In genomic region chr10:117647158-117647505, GRCm38 (mm10) we compare ENCODE assay signal across 8 mouse cellular contexts. TPM values are rescaled to one million over a fixed set of nuclear protein-coding genes. Genes with fewer than 3 reads are reported as not detected.
DNase-seq lines count a peak whose midpoint lies in the region; ATAC-seq lines count a peak whose summit lies in the region.

No protein-coding gene starts in this region.

- H3K4me3 ChIP-seq in forebrain, embryonic 15.5 days = no peak overlapping the region
- H3K4me3 ChIP-seq in kidney, embryonic 16.5 days (ENCODE audit: low read length) = 0 out of 2 replicates have a peak overlapping the region, but pooled peaks have one; percentile 0
- no peak overlapping the region for H3K4me3 ChIP-seq in midbrain, embryonic 12.5 days
- H3K4me3 ChIP-seq in heart, embryonic 12.5 days = no peak overlapping the region

- H3K9me3 ChIP-seq in forebrain, embryonic 15.5 days = no peaks in the 10 kb centered on the region
- H3K9me3 ChIP-seq in kidney, embryonic 16.5 days (ENCODE audit: low read length) = no peaks in the 10 kb centered on the region
- H3K9me3 ChIP-seq in midbrain, embryonic 12.5 days = no peaks in the 10 kb centered on the region
- no peaks in the 10 kb centered on the region for H3K9me3 ChIP-seq in heart, embryonic 12.5 days (replicated peaks)

- peaks cover 14% of the 10 kb centered on the region for H3K4me1 ChIP-seq in forebrain, embryonic 15.5 days
- peaks cover 19% of the 10 kb centered on the region for H3K4me1 ChIP-seq in kidney, embryonic 16.5 days (ENCODE audit: insufficient read depth, low read length)
- 0 out of 2 replicates have a peak, but pooled peaks cover 6% of the 10 kb centered on the region for H3K4me1 ChIP-seq in midbrain, embryonic 12.5 days
- no peaks in the 10 kb centered on the region for H3K4me1 ChIP-seq in heart, embryonic 12.5 days (replicated peaks)

- no peak overlapping the region; the same call in none of the 2 replicates for H3K27ac ChIP-seq in forebrain, embryonic 15.5 days (replicated peaks)
- H3K27ac ChIP-seq in kidney, embryonic 16.5 days (ENCODE audit: low read length) = no peak overlapping the region
- no peak overlapping the region for H3K27ac ChIP-seq in midbrain, embryonic 12.5 days (replicated peaks)
- no peak overlapping the region for H3K27ac ChIP-seq in heart, embryonic 12.5 days (ENCODE audit: poor library complexity, severe bottlenecking)

- peak overlapping the region; percentile 21; the same call in 1 of the 2 replicates for H3K4me2 ChIP-seq in forebrain, embryonic 15.5 days (replicated peaks)
- H3K4me2 ChIP-seq in kidney, embryonic 16.5 days (replicated peaks; ENCODE audit: low read depth, low read length) = 0 out of 2 replicates have a peak overlapping the region, but pooled peaks have one; percentile 2
- H3K4me2 ChIP-seq in midbrain, embryonic 12.5 days (replicated peaks) = no peak overlapping the region
- H3K4me2 ChIP-seq in heart, embryonic 12.5 days = no peak overlapping the region

- 18% methylated on average over 13 of the region's 13 CpGs for WGBS in forebrain, embryonic 15.5 days
- WGBS in kidney, embryonic 16.5 days = 43% methylated on average over 13 of the region's 13 CpGs
- WGBS in midbrain, embryonic 12.5 days = 57% methylated on average over 13 of the region's 13 CpGs
- WGBS in heart, embryonic 12.5 days = 89% methylated on average over 13 of the region's 13 CpGs

- peak; percentile 91 for ATAC-seq in forebrain, embryonic 15.5 days (replicated peaks)
- peak; percentile 73; the same call in 1 of the 2 replicates for ATAC-seq in kidney, embryonic 16.5 days (ENCODE audit: low FRiP score, low TSS enrichment)
- peak; percentile 70; the same call in 1 of the 2 replicates for ATAC-seq in midbrain, embryonic 12.5 days (ENCODE audit: low FRiP score, low read depth)
- no peak for ATAC-seq in heart, embryonic 12.5 days (ENCODE audit: insufficient number of reproducible peaks, low FRiP score)

- no peaks in the 10 kb centered on the region for H3K36me3 ChIP-seq in forebrain, embryonic 15.5 days
- H3K36me3 ChIP-seq in kidney, embryonic 16.5 days (ENCODE audit: insufficient read depth, low read length) = no peaks in the 10 kb centered on the region
- no peaks in the 10 kb centered on the region for H3K36me3 ChIP-seq in midbrain, embryonic 12.5 days
- H3K36me3 ChIP-seq in heart, embryonic 12.5 days = no peaks in the 10 kb centered on the region

- peak; percentile 32 for DNase-seq in brain, embryonic 18.5 days (ENCODE audit: low read depth, low spot score)
- DNase-seq in embryo, embryonic 10 days (ENCODE audit: low spot score) = no peak
- no peak for DNase-seq in thymus, postnatal 0 days (ENCODE audit: low spot score)
- no peak for DNase-seq in gastrocnemius, postnatal 36 days

- intact Hi-C loops in gastrocnemius, postnatal 36 days (cut with DNase I) = no loop called here

- H3K27me3 ChIP-seq in forebrain, embryonic 15.5 days = no peaks in the 10 kb centered on the region
- no peaks in the 10 kb centered on the region for H3K27me3 ChIP-seq in kidney, embryonic 16.5 days (ENCODE audit: insufficient read depth, low read length)
- peaks cover 5% of the 10 kb centered on the region; the same call in 1 of the 2 replicates for H3K27me3 ChIP-seq in midbrain, embryonic 12.5 days
- no peaks in the 10 kb centered on the region for H3K27me3 ChIP-seq in heart, embryonic 12.5 days (replicated peaks)

- H3K9ac ChIP-seq in forebrain, embryonic 15.5 days (replicated peaks) = no peak overlapping the region
- H3K9ac ChIP-seq in kidney, embryonic 16.5 days (replicated peaks; ENCODE audit: low read length) = no peak overlapping the region
- no peak overlapping the region for H3K9ac ChIP-seq in midbrain, embryonic 12.5 days (replicated peaks)
- no peak overlapping the region for H3K9ac ChIP-seq in heart, embryonic 12.5 days

RNA-seq across cellular contexts. Expression of gene Cpm, which starts 17.8 kb away (rescaled TPM):
- 4.0 and 4.5 TPM in 2 replicates for polyA plus RNA-seq in forebrain, embryonic 15.5 days (2015; fragmentation: Nextera tagmentation; extraction: Ambion mirVana)
- 31.2 and 33.6 TPM in 2 replicates for polyA plus RNA-seq in kidney, embryonic 16.5 days (2015; fragmentation: Nextera tagmentation; extraction: Ambion mirVana)
- polyA plus RNA-seq in midbrain, embryonic 12.5 days (2016; fragmentation: Nextera tagmentation; extraction: Ambion mirVana) = 3.7 and 4.2 TPM in 2 replicates
- polyA plus RNA-seq in heart, embryonic 12.5 days (2016; fragmentation: Nextera tagmentation; extraction: Ambion mirVana) = 1.5 and 2.5 TPM in 2 replicates
- 3.0 and 3.5 TPM in 2 replicates for polyA plus RNA-seq in thymus, postnatal 0 days (2015; fragmentation: Nextera tagmentation; extraction: Ambion mirVana)
- 1 to 10 TPM; 2.6 to 2.7 TPM for total RNA-seq in gastrocnemius, postnatal 36 days (2021)

Comparison
In these comparisons a context has a peak if more than half of its experiments do, and no peak if none do; other contexts are left out.
1. H3K4me2 ChIP-seq: peak in forebrain, embryonic 15.5 days (single experiment) and kidney, embryonic 16.5 days (single experiment); none in midbrain, embryonic 12.5 days (single experiment) and heart, embryonic 12.5 days (single experiment).